Mouse (Mus musculus) forebrain, embryonic 13.5 days (tissue): ENCODE data around the gene Stard7. TPM values are rescaled to one million over a fixed set of nuclear protein-coding genes. Genes with fewer than 3 reads are reported as not detected.

Experiments used
- ATAC-seq: fragments of 200-750 bp; cut with Nextera tagmentation; 2 replicates; pipeline ENCODE4 v1.8.0; 2017
- H3K27ac ChIP-seq: fragments of 300-500 bp; sonication (generic); 2 replicates; pipeline ENCODE4 v1.5.1; 2015; ENCODE audit warnings: inconsistent platforms, mild to moderate bottlenecking, moderate library complexity
- H3K27me3 ChIP-seq: fragments of 300-500 bp; sonication (generic); 2 replicates; pipeline ENCODE4 v1.6.1; 2015; ENCODE audit warnings: mild to moderate bottlenecking, inconsistent platforms
- H3K36me3 ChIP-seq: fragments of 300-500 bp; sonication (generic); 2 replicates; pipeline ENCODE4 v1.6.1; 2015; ENCODE audit warnings: mild to moderate bottlenecking, inconsistent platforms; ENCODE audit not compliant: poor library complexity, severe bottlenecking
- H3K4me1 ChIP-seq: fragments of 300-500 bp; sonication (generic); 2 replicates; pipeline ENCODE4 v1.6.1; 2015; ENCODE audit warnings: inconsistent platforms
- H3K4me2 ChIP-seq: fragments of 300-500 bp; sonication (generic); 2 replicates; pipeline ENCODE4 v1.6.1; 2015; ENCODE audit warnings: inconsistent platforms, mild to moderate bottlenecking, moderate library complexity
- H3K4me3 ChIP-seq: fragments of 300-500 bp; sonication (generic); 2 replicates; pipeline ENCODE4 v1.5.1; 2015; ENCODE audit warnings: mild to moderate bottlenecking, inconsistent platforms
- H3K9ac ChIP-seq: fragments of 300-500 bp; sonication (generic); 2 replicates; pipeline ENCODE4 v1.6.1; 2015; ENCODE audit warnings: mild to moderate bottlenecking, inconsistent platforms
- H3K9me3 ChIP-seq: fragments of 300-500 bp; sonication (generic); replicated peaks from 2 replicates; pipeline ENCODE4 v1.6.1; 2016; ENCODE audit warnings: inconsistent platforms
- WGBS: fragments of 180-500 bp; shearing (Covaris S2); methylation state at CpG from one replicate; pipeline ENCODE4 v1.1.7; 2015; 5-methylcytosine and 5-hydroxymethylcytosine counted together
- polyA plus RNA-seq: library from polyadenylated mRNA; unstranded; fragments of >200 nt; fragmentation: Nextera tagmentation; extraction: Ambion mirVana; gene quantifications from 2 replicates; pipeline ENCODE4 v1.2.1, GENCODE M21; 2015

The Stard7 gene
- polyA plus RNA-seq, 1 experiment from 2014 or later = 82.4 TPM

GRCm38 (mm10) chr2:127341159-127341558, 71.1 kb downstream of the Stard7 start:
- H3K9ac ChIP-seq = no peak overlapping the region
- WGBS = 19% methylated on average over 3 of the region's 3 CpGs
- no peak overlapping the region for H3K4me3 ChIP-seq
- H3K9me3 ChIP-seq = no peaks in the 10 kb centered on the region
- H3K4me2 ChIP-seq = no peak overlapping the region
- peaks cover 48% of the 10 kb centered on the region for H3K27me3 ChIP-seq
- peaks cover 6% of the 10 kb centered on the region; the same call in 1 of the 2 replicates for H3K4me1 ChIP-seq
- H3K27ac ChIP-seq = no peak overlapping the region
- H3K36me3 ChIP-seq = no peaks in the 10 kb centered on the region
- no peak for ATAC-seq

- no peaks in the 10 kb centered on the region for H3K4me1 ChIP-seq
- H3K27ac ChIP-seq = no peak overlapping the region
- no peak overlapping the region for H3K9ac ChIP-seq
- 76% methylated on average over 1 of the region's 1 CpGs for WGBS
- H3K4me3 ChIP-seq = no peak overlapping the region
- no peak overlapping the region for H3K4me2 ChIP-seq
- no peak for ATAC-seq
- no peaks in the 10 kb centered on the region for H3K9me3 ChIP-seq
- H3K27me3 ChIP-seq = 0 out of 2 replicates have a peak, but pooled peaks cover 14% of the 10 kb centered on the region
- no peaks in the 10 kb centered on the region for H3K36me3 ChIP-seq
Measured at GRCm38 (mm10) chr2:127346334-127346733, 76.3 kb downstream of the Stard7 start.

GRCm38 (mm10) chr2:127347147-127347985, 77.3 kb downstream of the Stard7 start:
- no peak for ATAC-seq
- Histone ChIP-seq H3K4me2 (no peak overlapping the region), H3K4me1 (no peaks in the 10 kb centered on the region), H3K4me3 (no peak overlapping the region), H3K9me3 (no peaks in the 10 kb centered on the region), H3K9ac (no peak overlapping the region), H3K27ac (no peak overlapping the region), H3K36me3 (no peaks in the 10 kb centered on the region), H3K27me3 (0 out of 2 replicates have a peak, but pooled peaks cover 4% of the 10 kb centered on the region)
- 79% methylated on average over 13 of the region's 13 CpGs for WGBS

Other genes starting within 250 kb of the Stard7 start
- gene Blvra, start 199.6 kb upstream of the Stard7 start, polyA plus RNA-seq = 22.3 and 24.1 TPM in 2 replicates
- 74.9 and 77.1 TPM in 2 replicates for gene Ncaph, start 136.3 kb upstream of the Stard7 start, polyA plus RNA-seq
- gene Itpripl1, start 126.8 kb upstream of the Stard7 start, polyA plus RNA-seq = 19.6 and 19.9 TPM in 2 replicates
- 2.0 and 3.4 TPM in 2 replicates for gene 1810024B03Rik, start 61.9 kb upstream of the Stard7 start, polyA plus RNA-seq
- gene Snrnp200, start 61.8 kb upstream of the Stard7 start, polyA plus RNA-seq = 55.5 and 69.8 TPM in 2 replicates
- gene Ciao1, start 22.4 kb upstream of the Stard7 start, polyA plus RNA-seq = 56.2 and 61.6 TPM in 2 replicates
- 33.7 and 38.6 TPM in 2 replicates for gene Tmem127, start 22.3 kb upstream of the Stard7 start, polyA plus RNA-seq
- gene Dusp2, start 65.9 kb downstream of the Stard7 start, polyA plus RNA-seq = 3.1 and 3.6 TPM in 2 replicates
- not detected in 2 replicates for gene Astl, start 68.4 kb downstream of the Stard7 start, polyA plus RNA-seq
- gene Adra2b, start 93.0 kb downstream of the Stard7 start, polyA plus RNA-seq = 0.18 and 0.42 TPM in 2 replicates
- 0.12 and 0.13 TPM in 2 replicates for gene Gpat2, start 155.0 kb downstream of the Stard7 start, polyA plus RNA-seq
- gene Fahd2a, start 174.3 kb downstream of the Stard7 start, polyA plus RNA-seq = 28.2 and 31.6 TPM in 2 replicates